Mouse (Mus musculus) layer of hippocampus, adult 2 months (tissue): ENCODE data around the gene Irf1. TPM values are rescaled to one million over a fixed set of nuclear protein-coding genes. Genes with fewer than 3 reads are reported as not detected.
"Not testable (repeated sequence)": the region's sequence is repeated elsewhere in the genome, so short reads cannot be mapped to it uniquely, and the experiment has no call there.

Experiments
- DNase-seq, 2 experiments: peaks; one replicate each; pipeline ENCODE4 v3.0.0; 2022; ENCODE audit warnings: low spot score in 2 of 2
- H3K27ac ChIP-seq: fragments of 200-600 bp; 2 replicates; pipeline ENCODE4 v1.8.1; 2022
- H3K4me3 ChIP-seq: fragments of 200-600 bp; 2 replicates; pipeline ENCODE4 v1.8.1; 2022; ENCODE audit warnings: mild to moderate bottlenecking
- CTCF ChIP-seq: fragments of 200-600 bp; conservative IDR thresholded peaks from 2 replicates; pipeline ENCODE4 v1.8.1; 2022; ENCODE audit warnings: antibody characterized with exemption, mild to moderate bottlenecking, moderate library complexity
- total RNA-seq, 2 experiments: library from RNA; stranded (reverse); gene quantifications; 2 replicates each; pipeline ENCODE4 v1.2.3; 2021

Irf1 gene
- total RNA-seq, 2 experiments from 2014 or later: 9.0 to 12.4 TPM

GRCm38 (mm10) chr11:53748614-53749013 lies 21.2 kb upstream of the Irf1 start:
- no peak for DNase-seq
- no peak for TF ChIP-seq CTCF
- H3K4me3 ChIP-seq: no peak overlapping the region
- H3K27ac ChIP-seq: no peak overlapping the region

- no peak for TF ChIP-seq CTCF
- H3K4me3 ChIP-seq: no peak overlapping the region
- no peak for DNase-seq
- H3K27ac ChIP-seq: no peak overlapping the region
Observed at GRCm38 (mm10) chr11:53749306-53749705, 20.5 kb upstream of the Irf1 start.

GRCm38 (mm10) chr11:53749716-53750352 lies 20.0 kb upstream of the Irf1 start:
- DNase-seq: no peak
- H3K4me3 ChIP-seq: no peak overlapping the region
- no peak overlapping the region for H3K27ac ChIP-seq
- no peak for TF ChIP-seq CTCF

GRCm38 (mm10) chr11:53755011-53755595 lies 14.7 kb upstream of the Irf1 start:
- no peak for DNase-seq
- Histone ChIP-seq H3K4me3 (no peak overlapping the region), H3K27ac (no peak overlapping the region)
- no peak for TF ChIP-seq CTCF

GRCm38 (mm10) chr11:53757612-53758011 lies 12.2 kb upstream of the Irf1 start:
- no peak for TF ChIP-seq CTCF
- Histone ChIP-seq H3K4me3 (no peak overlapping the region), H3K27ac (no peak overlapping the region)

GRCm38 (mm10) chr11:53758033-53758432 lies 11.8 kb upstream of the Irf1 start:
- not testable (repeated sequence) for H3K27ac ChIP-seq, H3K4me3 ChIP-seq, DNase-seq
- TF ChIP-seq CTCF: peak; percentile 67

More at GRCm38 (mm10) chr11:53757612-53758011, 12.2 kb upstream of the Irf1 start:
- no peak for DNase-seq

GRCm38 (mm10) chr11:53758791-53759351 lies 10.9 kb upstream of the Irf1 start:
- no peak for DNase-seq
- Histone ChIP-seq H3K4me3 (no peak overlapping the region), H3K27ac (no peak overlapping the region)
- peak; percentile 62 for TF ChIP-seq CTCF

- no peak overlapping the region for H3K4me3 ChIP-seq
- no peak for DNase-seq
- no peak for TF ChIP-seq CTCF
- H3K27ac ChIP-seq: peak overlapping the region; percentile 32; the same call in 1 of the 2 replicates
Observed at GRCm38 (mm10) chr11:53759545-53760406, 10.0 kb upstream of the Irf1 start.

- no peak for TF ChIP-seq CTCF
- no peak for DNase-seq
- peak overlapping the region; percentile 91 for H3K27ac ChIP-seq
- H3K4me3 ChIP-seq: no peak overlapping the region
Observed at GRCm38 (mm10) chr11:53761284-53761683, 8.5 kb upstream of the Irf1 start.

GRCm38 (mm10) chr11:53761822-53762221 lies 8.0 kb upstream of the Irf1 start:
- H3K27ac ChIP-seq: peak overlapping the region; percentile 91
- TF ChIP-seq CTCF: no peak
- H3K4me3 ChIP-seq: no peak overlapping the region
- DNase-seq: no peak

GRCm38 (mm10) chr11:53762426-53762825 lies 7.4 kb upstream of the Irf1 start:
- no peak for DNase-seq
- peak overlapping the region; percentile 91 for H3K27ac ChIP-seq
- no peak for TF ChIP-seq CTCF
- peak overlapping the region; percentile 61 for H3K4me3 ChIP-seq

- TF ChIP-seq CTCF: no peak
- Histone ChIP-seq H3K4me3 (peak overlapping the region; percentile 61), H3K27ac (peak overlapping the region; percentile 91)
- peak in 1 of 2 experiments; percentile 25 for DNase-seq
Observed at GRCm38 (mm10) chr11:53762827-53763495, 6.9 kb upstream of the Irf1 start.
